Mouse (Mus musculus) heart, postnatal 0 days (tissue): ENCODE results near the gene Gkn3.

Experiments used
- CTCF ChIP-seq: IDR thresholded peaks from 2 replicates; pipeline ENCODE4 v1.5.1; 2016; ENCODE audit warnings: antibody characterized with exemption, control low read depth, low read depth
- EP300 ChIP-seq: IDR thresholded peaks from 2 replicates; pipeline ENCODE4 v1.6.1; 2016; ENCODE audit warnings: antibody characterized with exemption, low read depth

GRCm38 (mm10) chr6:87350829-87351228, 37.9 kb downstream of the Gkn3 start, which contains the start of gene Gkn1:
- TF ChIP-seq CTCF (no peak), EP300 (no peak)
